Mouse (Mus musculus) ES-E14 (cell line): ENCODE results near the gene Gpm6b.
A peak's percentile ranks its signal among the peaks of the same experiment; 100 is the strongest.

Source experiments
- HCFC1 ChIP-seq: IDR thresholded peaks from 2 replicates; pipeline ENCODE4 v1.6.1; 2012; ENCODE audit warnings: low read length, inconsistent platforms, borderline replicate concordance; ENCODE audit not compliant: insufficient read depth
- ZC3H11A ChIP-seq: IDR thresholded peaks from 2 replicates; pipeline ENCODE4 v1.6.1; 2012; ENCODE audit warnings: low read depth, mild to moderate bottlenecking, inconsistent platforms, low read length, borderline replicate concordance

DNA sequence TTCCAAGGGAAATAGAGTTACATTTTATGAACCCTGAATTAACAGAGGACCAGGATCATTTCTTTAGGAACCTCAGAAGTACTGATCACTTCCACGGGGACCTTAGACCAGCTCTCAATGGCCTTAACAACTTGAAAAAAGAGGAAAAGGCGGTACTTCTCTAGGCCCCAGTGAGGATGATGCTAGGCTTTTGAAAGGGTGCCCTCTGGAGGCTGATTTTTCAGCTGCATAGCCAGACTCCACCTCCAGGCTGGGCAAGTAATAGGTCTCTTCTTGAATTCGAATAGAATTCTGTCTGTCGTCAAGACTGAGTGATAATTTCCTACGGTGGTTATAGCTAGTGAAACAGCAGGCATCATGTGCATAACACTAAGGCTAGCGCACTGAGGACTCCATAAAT lies 113.1 kb downstream of the Gpm6b start:
- TF ChIP-seq ZC3H11A (peak; percentile 59; the same call in 1 of the 2 replicates), HCFC1 (no peak)
